In the genomic region with DNA sequence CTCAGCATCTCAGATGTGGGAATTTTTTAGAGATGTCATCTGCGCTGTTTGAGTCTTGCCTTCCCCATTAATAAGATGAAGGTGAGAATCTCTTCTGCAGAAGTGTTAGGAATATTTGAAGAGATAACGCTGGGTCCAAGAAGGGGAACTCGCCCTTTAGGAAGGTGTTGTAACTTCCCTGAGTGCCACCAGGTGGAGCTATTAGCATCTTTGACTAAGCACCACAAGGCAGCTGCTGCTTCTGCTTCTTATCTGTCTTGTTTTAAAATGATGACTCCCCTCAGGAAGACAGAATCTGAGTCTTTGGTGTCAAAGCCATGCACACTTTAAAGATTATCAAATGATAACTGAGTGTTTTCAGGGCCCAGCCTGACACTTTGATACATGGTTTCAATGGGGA, we compare ENCODE assay signal across 9 mouse cellular contexts. TPM values are rescaled to one million over a fixed set of nuclear protein-coding genes. Genes with fewer than 3 reads are reported as not detected.
DNase-seq lines count a peak whose midpoint lies in the region; ATAC-seq and TF ChIP-seq lines count a peak whose summit lies in the region.
"Had no signal": no experiment of that assay in that cellular context is flagged by ENCODE, and none has a peak within 500 bp of the region (broad histone marks: within the 10 kb centered on the region; RNA-seq: fewer than 3 reads in every experiment).

No protein-coding gene starts in this region.

- no peak overlapping the region for H3K4me3 ChIP-seq in forebrain, embryonic 10.5 days
- no peak overlapping the region for H3K4me3 ChIP-seq in forebrain, embryonic 12.5 days (replicated peaks)
- no peak overlapping the region for H3K4me3 ChIP-seq in cortical plate, adult 2 months (ENCODE audit: insufficient read depth, low read length)
- H3K4me3 ChIP-seq: stomach, embryonic 15.5 days had no signal

- H3K36me3 ChIP-seq in forebrain, embryonic 10.5 days (replicated peaks) = no peaks in the 10 kb centered on the region
- H3K36me3 ChIP-seq in forebrain, embryonic 12.5 days (replicated peaks) = no peaks in the 10 kb centered on the region
- H3K36me3 ChIP-seq: stomach, embryonic 15.5 days had no signal

- DNase-seq in forebrain, embryonic 10.5 days (ENCODE audit: extremely low spot score, low spot score) = peak; percentile 28
- peak; percentile 50 for DNase-seq in T-cell, adult 2 months (ENCODE audit: low spot score)
- DNase-seq in layer of hippocampus, adult 9-10 months (ENCODE audit: low spot score) = peak; percentile 59
- DNase-seq in lung, postnatal 14 days = peak; percentile 67
- DNase-seq in right cerebral cortex, postnatal 25 days = peak; percentile 37

- TF ChIP-seq POLR2A in cortical plate, adult 2 months (IDR thresholded peaks at IDR 0.05; ENCODE audit: extremely low read depth, insufficient read depth, low read length) = no peak

- no peaks in the 10 kb centered on the region for H3K27me3 ChIP-seq in forebrain, embryonic 10.5 days (ENCODE audit: poor library complexity, severe bottlenecking)
- H3K27me3 ChIP-seq in forebrain, embryonic 12.5 days = no peaks in the 10 kb centered on the region
- H3K27me3 ChIP-seq: stomach, embryonic 15.5 days had no signal

- no peak overlapping the region for H3K27ac ChIP-seq in forebrain, embryonic 10.5 days
- no peak overlapping the region for H3K27ac ChIP-seq in forebrain, embryonic 12.5 days
- H3K27ac ChIP-seq in cortical plate, adult 2 months (ENCODE audit: insufficient read depth, low read length) = no peak overlapping the region
- H3K27ac ChIP-seq: stomach, embryonic 15.5 days had no signal

- no peak overlapping the region for H3K4me2 ChIP-seq in forebrain, embryonic 12.5 days
- H3K4me2 ChIP-seq: stomach, embryonic 15.5 days had no signal

- H3K9me3 ChIP-seq in forebrain, embryonic 10.5 days = no peaks in the 10 kb centered on the region
- H3K9me3 ChIP-seq in forebrain, embryonic 12.5 days = no peaks in the 10 kb centered on the region
- H3K9me3 ChIP-seq: stomach, embryonic 15.5 days had no signal

- peaks cover 3% of the 10 kb centered on the region; the same call in 1 of the 2 replicates for H3K4me1 ChIP-seq in forebrain, embryonic 10.5 days
- H3K4me1 ChIP-seq in forebrain, embryonic 12.5 days = no peaks in the 10 kb centered on the region; the same call in 1 of the 2 replicates
- no peaks in the 10 kb centered on the region for H3K4me1 ChIP-seq in cortical plate, adult 2 months (ENCODE audit: control insufficient read depth, insufficient read depth, low read length)
- H3K4me1 ChIP-seq: stomach, embryonic 15.5 days had no signal

- no peak overlapping the region for H3K9ac ChIP-seq in forebrain, embryonic 12.5 days
- H3K9ac ChIP-seq: stomach, embryonic 15.5 days had no signal

- ATAC-seq in forebrain, embryonic 12.5 days (ENCODE audit: low FRiP score) = no peak
- ATAC-seq in granulocyte monocyte progenitor cell, adult 5-6 weeks (replicated peaks; ENCODE audit: poor library complexity, severe bottlenecking) = peak; percentile 67

- peak; percentile 90 for TF ChIP-seq CTCF in cortical plate, adult 2 months (IDR thresholded peaks at IDR 0.05; ENCODE audit: extremely low read depth, insufficient read depth, low read length)

- WGBS in forebrain, embryonic 10.5 days = 15% methylated on average over 3 of the region's 3 CpGs
- WGBS in forebrain, embryonic 12.5 days = 8% methylated on average over 3 of the region's 3 CpGs

RNA-seq across cellular contexts. Expression of a gene that starts 15.4 kb away (rescaled TPM):
- 60.1 and 63.1 TPM in 2 replicates for polyA plus RNA-seq in forebrain, embryonic 10.5 days (2016; fragmentation: Nextera tagmentation; extraction: Ambion mirVana)
- polyA plus RNA-seq in forebrain, embryonic 12.5 days (2016; fragmentation: Nextera tagmentation; extraction: Ambion mirVana) = 99.5 and 101 TPM in 2 replicates
- polyA plus RNA-seq in cortical plate, adult 2 months (2012; rRNA removed) = 24.4 and 27.4 TPM in 2 replicates
- total RNA-seq in granulocyte monocyte progenitor cell, adult 5-6 weeks (2014; fragmentation: Nextera tagmentation) = 73.3 and 77.8 TPM in 2 replicates
- total RNA-seq in granulocyte monocyte progenitor cell, adult 5-6 weeks (2017) = 42.2 and 52.8 TPM in 2 replicates
